Mouse (Mus musculus) embryonic facial prominence, embryonic 15.5 days (tissue): ENCODE measurements around the gene Rsbn1l. TPM values are rescaled to one million over a fixed set of nuclear protein-coding genes. Genes with fewer than 3 reads are reported as not detected.

ENCODE experiments used
- ATAC-seq: fragments of 200-750 bp; cut with Nextera tagmentation; 2 replicates; pipeline ENCODE4 v1.8.0; 2017; ENCODE audit warnings: low read depth, moderate TSS enrichment; ENCODE audit not compliant: insufficient number of reproducible peaks, low FRiP score, low TSS enrichment
- H3K27ac ChIP-seq: fragments of 300-500 bp; sonication (generic); replicated peaks from 2 replicates; pipeline ENCODE4 v1.5.1; 2015; ENCODE audit warnings: mild to moderate bottlenecking, inconsistent platforms
- H3K27me3 ChIP-seq: fragments of 300-500 bp; sonication (generic); 2 replicates; pipeline ENCODE4 v1.6.1; 2015; ENCODE audit warnings: inconsistent platforms
- H3K36me3 ChIP-seq: fragments of 300-500 bp; sonication (generic); 2 replicates; pipeline ENCODE4 v1.6.1; 2015; ENCODE audit warnings: mild to moderate bottlenecking, inconsistent platforms
- H3K4me1 ChIP-seq: fragments of 300-500 bp; sonication (generic); 2 replicates; pipeline ENCODE4 v1.6.1; 2015; ENCODE audit warnings: inconsistent platforms
- H3K4me2 ChIP-seq: fragments of 300-500 bp; sonication (generic); replicated peaks from 2 replicates; pipeline ENCODE4 v1.6.1; 2015; ENCODE audit warnings: mild to moderate bottlenecking, inconsistent platforms
- H3K4me3 ChIP-seq: fragments of 300-500 bp; sonication (generic); replicated peaks from 2 replicates; pipeline ENCODE4 v1.5.1; 2015; ENCODE audit warnings: mild to moderate bottlenecking, inconsistent platforms
- H3K9ac ChIP-seq: fragments of 300-500 bp; sonication (generic); 2 replicates; pipeline ENCODE4 v1.6.1; 2015; ENCODE audit warnings: inconsistent platforms
- H3K9me3 ChIP-seq: fragments of 300-500 bp; sonication (generic); replicated peaks from 2 replicates; pipeline ENCODE4 v1.6.1; 2016; ENCODE audit warnings: inconsistent platforms
- WGBS: fragments of 180-500 bp; shearing (Covaris S2); methylation state at CpG from one replicate; pipeline ENCODE4 v1.1.7; 2015; 5-methylcytosine and 5-hydroxymethylcytosine counted together
- polyA plus RNA-seq: library from polyadenylated mRNA; unstranded; fragments of >200 nt; fragmentation: Nextera tagmentation; extraction: Ambion mirVana; gene quantifications from 2 replicates; pipeline ENCODE4 v1.2.1, GENCODE M21; 2015

Rsbn1l gene
- polyA plus RNA-seq: 4.8 and 6.0 TPM in 2 replicates

- H3K27me3 ChIP-seq: no peaks in the 10 kb centered on the region
- no peak for ATAC-seq
- H3K9me3 ChIP-seq: 0 out of 2 replicates have a peak, but pooled peaks cover 5% of the 10 kb centered on the region
- H3K4me1 ChIP-seq: 0 out of 2 replicates have a peak, but pooled peaks cover 5% of the 10 kb centered on the region
- H3K4me2 ChIP-seq: no peak within 1 kb of the TSS
- no peak within 1 kb of the TSS for H3K27ac ChIP-seq
- no peak within 1 kb of the TSS for H3K4me3 ChIP-seq
- no peak within 1 kb of the TSS for H3K9ac ChIP-seq
- WGBS: 93% methylated on average over 3 of the region's 3 CpGs
- peaks cover 12% of the 10 kb centered on the region for H3K36me3 ChIP-seq
Observed at GRCm38 (mm10) chr5:20956298-20956697, at the start of gene Rsbn1l. Gene Rsbn1l (minus strand): TSS chr5:20956398.

GRCm38 (mm10) chr5:21002723-21003122, 46.5 kb upstream of the Rsbn1l start:
- no peak for ATAC-seq
- Histone ChIP-seq H3K36me3 (peaks cover 49% of the 10 kb centered on the region), H3K4me3 (no peak overlapping the region), H3K27me3 (no peaks in the 10 kb centered on the region), H3K4me1 (no peaks in the 10 kb centered on the region), H3K27ac (no peak overlapping the region), H3K9me3 (no peaks in the 10 kb centered on the region), H3K4me2 (no peak overlapping the region), H3K9ac (no peak overlapping the region)
- 90% methylated on average over 6 of the region's 6 CpGs for WGBS

GRCm38 (mm10) chr5:21001622-21002315, 45.6 kb upstream of the Rsbn1l start:
- Histone ChIP-seq H3K4me3 (no peak overlapping the region), H3K9ac (no peak overlapping the region), H3K27me3 (no peaks in the 10 kb centered on the region), H3K36me3 (peaks cover 54% of the 10 kb centered on the region), H3K27ac (no peak overlapping the region), H3K4me2 (no peak overlapping the region), H3K4me1 (no peaks in the 10 kb centered on the region), H3K9me3 (no peaks in the 10 kb centered on the region)
- WGBS: 88% methylated on average over 10 of the region's 10 CpGs
- no peak for ATAC-seq

- 94% methylated on average over 6 of the region's 6 CpGs for WGBS
- Histone ChIP-seq H3K9ac (no peak overlapping the region), H3K4me2 (no peak overlapping the region), H3K36me3 (peaks cover 66% of the 10 kb centered on the region), H3K9me3 (no peaks in the 10 kb centered on the region), H3K27me3 (no peaks in the 10 kb centered on the region), H3K4me3 (no peak overlapping the region), H3K27ac (no peak overlapping the region), H3K4me1 (no peaks in the 10 kb centered on the region)
- ATAC-seq: no peak
Observed at GRCm38 (mm10) chr5:20998427-20998826, 42.2 kb upstream of the Rsbn1l start.

GRCm38 (mm10) chr5:20997555-20997954, 41.4 kb upstream of the Rsbn1l start:
- WGBS: 90% methylated on average over 6 of the region's 6 CpGs
- Histone ChIP-seq H3K4me1 (no peaks in the 10 kb centered on the region), H3K36me3 (peaks cover 66% of the 10 kb centered on the region), H3K9ac (no peak overlapping the region), H3K9me3 (no peaks in the 10 kb centered on the region), H3K4me3 (no peak overlapping the region), H3K4me2 (no peak overlapping the region), H3K27me3 (no peaks in the 10 kb centered on the region), H3K27ac (no peak overlapping the region)
- no peak for ATAC-seq

- no peak for ATAC-seq
- no peak overlapping the region for H3K4me3 ChIP-seq
- H3K4me2 ChIP-seq: no peak overlapping the region
- H3K9me3 ChIP-seq: no peaks in the 10 kb centered on the region
- no peaks in the 10 kb centered on the region for H3K4me1 ChIP-seq
- no peak overlapping the region for H3K27ac ChIP-seq
- H3K9ac ChIP-seq: no peak overlapping the region
- H3K27me3 ChIP-seq: no peaks in the 10 kb centered on the region
- peaks cover 44% of the 10 kb centered on the region for H3K36me3 ChIP-seq
- 95% methylated on average over 8 of the region's 8 CpGs for WGBS
Observed at GRCm38 (mm10) chr5:20990062-20990809, 34.0 kb upstream of the Rsbn1l start.

GRCm38 (mm10) chr5:20986271-20986670, 30.1 kb upstream of the Rsbn1l start:
- H3K4me1 ChIP-seq: no peaks in the 10 kb centered on the region
- no peak overlapping the region for H3K4me3 ChIP-seq
- H3K27ac ChIP-seq: no peak overlapping the region
- 93% methylated on average over 8 of the region's 8 CpGs for WGBS
- H3K9ac ChIP-seq: no peak overlapping the region
- peaks cover 39% of the 10 kb centered on the region for H3K36me3 ChIP-seq
- no peak overlapping the region for H3K4me2 ChIP-seq
- no peaks in the 10 kb centered on the region for H3K27me3 ChIP-seq
- H3K9me3 ChIP-seq: no peaks in the 10 kb centered on the region
- ATAC-seq: no peak

GRCm38 (mm10) chr5:20983505-20983904, 27.3 kb upstream of the Rsbn1l start:
- H3K4me3 ChIP-seq: no peak overlapping the region
- H3K9ac ChIP-seq: no peak overlapping the region
- no peaks in the 10 kb centered on the region for H3K4me1 ChIP-seq
- ATAC-seq: no peak
- no peaks in the 10 kb centered on the region for H3K27me3 ChIP-seq
- no peaks in the 10 kb centered on the region for H3K9me3 ChIP-seq
- peaks cover 21% of the 10 kb centered on the region for H3K36me3 ChIP-seq
- no peak overlapping the region for H3K27ac ChIP-seq
- H3K4me2 ChIP-seq: no peak overlapping the region

- H3K27me3 ChIP-seq: no peaks in the 10 kb centered on the region
- WGBS: 72% methylated on average over 4 of the region's 4 CpGs
- H3K27ac ChIP-seq: no peak overlapping the region
- no peak overlapping the region for H3K4me3 ChIP-seq
- no peaks in the 10 kb centered on the region for H3K36me3 ChIP-seq
- H3K4me1 ChIP-seq: no peaks in the 10 kb centered on the region
- ATAC-seq: no peak
- H3K9me3 ChIP-seq: no peaks in the 10 kb centered on the region
- H3K4me2 ChIP-seq: no peak overlapping the region
- H3K9ac ChIP-seq: no peak overlapping the region
Observed at GRCm38 (mm10) chr5:20974690-20975089, 18.5 kb upstream of the Rsbn1l start.

GRCm38 (mm10) chr5:20973999-20974398, 17.8 kb upstream of the Rsbn1l start:
- Histone ChIP-seq H3K4me3 (no peak overlapping the region), H3K4me2 (no peak overlapping the region), H3K27me3 (no peaks in the 10 kb centered on the region), H3K9ac (no peak overlapping the region), H3K9me3 (no peaks in the 10 kb centered on the region), H3K27ac (no peak overlapping the region), H3K36me3 (no peaks in the 10 kb centered on the region), H3K4me1 (no peaks in the 10 kb centered on the region)
- ATAC-seq: no peak
- WGBS: 19% methylated on average over 7 of the region's 7 CpGs

- no peak for ATAC-seq
- Histone ChIP-seq H3K36me3 (no peaks in the 10 kb centered on the region), H3K4me2 (no peak overlapping the region), H3K27me3 (no peaks in the 10 kb centered on the region), H3K27ac (no peak overlapping the region), H3K9me3 (no peaks in the 10 kb centered on the region), H3K4me3 (no peak overlapping the region), H3K9ac (no peak overlapping the region), H3K4me1 (no peaks in the 10 kb centered on the region)
- 69% methylated on average over 5 of the region's 5 CpGs for WGBS
Observed at GRCm38 (mm10) chr5:20973069-20973468, 16.9 kb upstream of the Rsbn1l start.
